Mouse (Mus musculus) cortical plate, adult 2 months (tissue): ENCODE measurements around the gene Sgsm1. TPM values are rescaled to one million over a fixed set of nuclear protein-coding genes. Genes with fewer than 3 reads are reported as not detected.
"Not testable (repeated sequence)": the region's sequence is repeated elsewhere in the genome, so short reads cannot be mapped to it uniquely, and the experiment has no call there.

Experiments
- H3K27ac ChIP-seq: fragments of 200-500 bp; 2 replicates; pipeline ENCODE4 v1.5.1; 2012; ENCODE audit warnings: low read length, control low read depth, inconsistent platforms; ENCODE audit not compliant: insufficient read depth
- H3K4me1 ChIP-seq: fragments of 200-500 bp; 2 replicates; pipeline ENCODE4 v1.6.1; 2011; ENCODE audit warnings: low read length; ENCODE audit not compliant: control insufficient read depth, insufficient read depth
- H3K4me3 ChIP-seq: fragments of 200-500 bp; 2 replicates; pipeline ENCODE4 v1.5.1; 2011; ENCODE audit warnings: mild to moderate bottlenecking, low read length, control low read depth; ENCODE audit not compliant: insufficient read depth
- CTCF ChIP-seq: fragments of 200-500 bp; IDR thresholded peaks from 2 replicates; pipeline ENCODE4 v1.5.1; 2011; ENCODE audit warnings: mild to moderate bottlenecking, control low read depth, low read length; ENCODE audit not compliant: insufficient read depth; ENCODE audit errors: extremely low read depth
- POLR2A ChIP-seq: fragments of 200-500 bp; IDR thresholded peaks from 2 replicates; pipeline ENCODE4 v1.6.1; 2011; ENCODE audit warnings: mild to moderate bottlenecking, low read length, control low read depth; ENCODE audit not compliant: insufficient read depth; ENCODE audit errors: extremely low read depth
- polyA plus RNA-seq: library from polyadenylated mRNA; depleted of rRNA; stranded (reverse); fragments of >200 nt; gene quantifications from 2 replicates; pipeline ENCODE4 v1.2.3, GENCODE M21; 2012

The Sgsm1 gene
- polyA plus RNA-seq, 1 experiment: 58.1 TPM

DNA sequence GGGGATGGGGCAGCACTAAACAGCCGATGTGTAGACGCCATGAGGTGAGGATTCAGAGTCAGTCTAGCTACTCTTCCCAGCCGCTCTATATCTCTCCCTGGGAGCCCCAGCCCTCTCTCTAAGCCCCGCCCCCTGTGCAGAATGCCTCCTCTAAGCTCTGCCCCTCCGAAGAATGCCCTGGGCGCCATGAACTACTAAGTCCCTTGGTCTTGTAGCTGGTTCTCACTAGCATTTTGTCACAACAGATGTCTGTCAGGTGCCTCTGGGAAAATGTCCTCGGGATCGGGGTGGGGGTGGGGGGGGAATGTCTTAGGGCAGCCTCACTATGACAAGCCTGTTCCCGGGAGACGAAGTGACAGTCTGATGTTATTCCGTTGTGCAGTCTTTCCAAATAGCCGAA lies 37.0 kb upstream of the Sgsm1 start:
- Histone ChIP-seq H3K4me3 (no peak overlapping the region), H3K4me1 (peaks cover 2% of the 10 kb centered on the region; the same call in 1 of the 2 replicates), H3K27ac (no peak overlapping the region)
- no peak for TF ChIP-seq POLR2A
- no peak for TF ChIP-seq CTCF

DNA sequence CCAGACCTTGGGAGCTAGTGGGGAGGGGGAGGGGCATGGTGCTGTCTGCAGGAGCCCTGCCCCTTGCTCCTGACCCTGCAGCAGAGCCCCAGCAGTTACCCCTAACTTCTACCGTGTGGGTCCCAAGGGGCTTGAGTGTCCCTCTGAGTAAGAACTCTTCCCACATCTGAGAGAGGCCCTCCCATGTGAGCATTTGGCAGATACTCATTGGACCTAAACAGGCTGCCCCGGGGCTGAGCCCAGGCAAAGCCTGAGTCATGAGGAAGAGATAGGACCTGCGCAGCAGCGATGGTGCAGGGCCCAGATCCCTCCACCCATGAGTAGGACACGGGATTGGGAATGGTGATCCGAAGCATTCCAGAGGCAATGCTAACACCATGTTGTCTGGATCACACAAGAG lies 36.1 kb upstream of the Sgsm1 start:
- not testable (repeated sequence) for H3K27ac ChIP-seq, H3K4me1 ChIP-seq

GRCm38 (mm10) chr5:113345781-113346180 lies 35.2 kb upstream of the Sgsm1 start:
- Histone ChIP-seq H3K4me1 (peaks cover 2% of the 10 kb centered on the region; the same call in 1 of the 2 replicates), H3K27ac (no peak overlapping the region), H3K4me3 (no peak overlapping the region)
- TF ChIP-seq POLR2A: no peak

More for the DNA sequence above, 36.1 kb upstream of the Sgsm1 start:
- H3K4me3 ChIP-seq: not testable (repeated sequence)

DNA sequence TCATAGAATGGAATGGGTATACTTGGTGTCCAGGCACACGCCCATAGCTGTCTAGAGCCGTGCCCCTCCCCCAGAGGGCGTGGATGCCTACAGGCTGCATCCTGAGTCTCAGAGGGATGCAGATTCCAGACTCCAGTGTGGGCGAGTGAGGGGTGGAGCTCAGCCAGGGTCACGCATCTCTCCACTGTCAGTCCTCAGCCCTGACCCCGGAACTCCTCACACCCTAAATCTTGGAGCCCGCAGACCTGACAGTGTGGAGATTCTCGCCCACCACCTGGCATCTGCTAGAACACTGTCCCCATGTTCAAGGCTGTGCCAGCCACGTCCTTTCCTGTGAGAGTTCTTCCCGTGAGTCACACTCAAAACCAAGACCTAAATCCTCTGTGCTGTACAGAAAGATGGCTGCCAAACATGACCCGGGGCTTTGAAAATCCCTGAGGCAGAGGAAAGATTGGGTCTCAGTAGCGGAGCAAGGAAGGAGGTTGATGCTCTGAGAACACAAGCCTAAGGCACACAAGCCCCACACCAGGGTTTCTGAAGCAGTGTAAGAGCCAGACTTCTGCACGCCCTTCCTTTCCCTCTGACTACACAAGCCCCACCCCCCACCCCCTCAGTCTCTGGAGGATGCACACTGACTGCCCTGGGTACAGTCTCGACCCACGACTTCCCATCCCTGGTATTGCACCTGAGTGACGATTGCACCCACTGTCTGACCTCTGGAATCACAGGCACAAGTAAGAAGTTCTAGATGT lies 34.2 kb upstream of the Sgsm1 start:
- TF ChIP-seq POLR2A (no peak), CTCF (no peak)
- Histone ChIP-seq H3K4me3 (no peak overlapping the region), H3K27ac (no peak overlapping the region), H3K4me1 (peaks cover 2% of the 10 kb centered on the region; the same call in 1 of the 2 replicates)

DNA sequence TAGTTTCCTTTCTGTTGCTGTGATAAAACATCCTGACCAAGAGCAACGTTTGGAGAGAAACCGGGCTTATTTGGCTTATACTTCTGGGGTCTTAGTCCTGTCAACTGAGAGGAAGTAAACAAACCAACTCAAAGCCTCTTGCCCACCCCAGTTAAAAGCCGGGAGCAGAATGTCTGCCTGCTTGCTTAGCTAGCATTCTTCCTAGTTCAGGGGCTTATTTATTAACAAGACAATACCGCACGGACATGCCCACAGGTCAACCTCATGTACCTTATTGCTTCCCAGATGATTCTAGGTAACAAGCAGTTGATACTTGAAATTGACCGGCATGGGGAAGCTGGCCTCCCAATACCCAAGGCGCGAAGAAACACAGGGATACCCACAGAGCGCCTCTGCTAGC lies 25.7 kb upstream of the Sgsm1 start:
- Histone ChIP-seq H3K27ac (0 out of 2 replicates have a peak overlapping the region, but pooled peaks have one; percentile 42), H3K4me3 (no peak overlapping the region), H3K4me1 (no peaks in the 10 kb centered on the region)
- TF ChIP-seq POLR2A (no peak), CTCF (no peak)

GRCm38 (mm10) chr5:113335732-113336131 lies 25.1 kb upstream of the Sgsm1 start:
- Histone ChIP-seq H3K27ac (0 out of 2 replicates have a peak overlapping the region, but pooled peaks have one; percentile 42), H3K4me1 (no peaks in the 10 kb centered on the region), H3K4me3 (no peak overlapping the region)
- TF ChIP-seq POLR2A (no peak), CTCF (no peak)

GRCm38 (mm10) chr5:113334621-113335530 lies 24.3 kb upstream of the Sgsm1 start:
- H3K4me3 ChIP-seq: no peak overlapping the region
- H3K27ac ChIP-seq: no peak overlapping the region
- H3K4me1 ChIP-seq: no peaks in the 10 kb centered on the region
- TF ChIP-seq CTCF (no peak), POLR2A (no peak)

GRCm38 (mm10) chr5:113332899-113333298 lies 22.3 kb upstream of the Sgsm1 start:
- no peak overlapping the region for H3K4me3 ChIP-seq
- TF ChIP-seq CTCF: no peak
- no peak for TF ChIP-seq POLR2A
- H3K27ac ChIP-seq: no peak overlapping the region
- no peaks in the 10 kb centered on the region for H3K4me1 ChIP-seq

GRCm38 (mm10) chr5:113332239-113332638 lies 21.7 kb upstream of the Sgsm1 start:
- TF ChIP-seq POLR2A (no peak), CTCF (no peak)
- Histone ChIP-seq H3K4me1 (no peaks in the 10 kb centered on the region), H3K27ac (no peak overlapping the region), H3K4me3 (no peak overlapping the region)

GRCm38 (mm10) chr5:113330202-113330601 lies 19.6 kb upstream of the Sgsm1 start:
- Histone ChIP-seq H3K4me1 (no peaks in the 10 kb centered on the region), H3K27ac (no peak overlapping the region), H3K4me3 (no peak overlapping the region)
- TF ChIP-seq CTCF: no peak
